Mouse (Mus musculus): ENCODE results near the gene Trp53rka.

DNA sequence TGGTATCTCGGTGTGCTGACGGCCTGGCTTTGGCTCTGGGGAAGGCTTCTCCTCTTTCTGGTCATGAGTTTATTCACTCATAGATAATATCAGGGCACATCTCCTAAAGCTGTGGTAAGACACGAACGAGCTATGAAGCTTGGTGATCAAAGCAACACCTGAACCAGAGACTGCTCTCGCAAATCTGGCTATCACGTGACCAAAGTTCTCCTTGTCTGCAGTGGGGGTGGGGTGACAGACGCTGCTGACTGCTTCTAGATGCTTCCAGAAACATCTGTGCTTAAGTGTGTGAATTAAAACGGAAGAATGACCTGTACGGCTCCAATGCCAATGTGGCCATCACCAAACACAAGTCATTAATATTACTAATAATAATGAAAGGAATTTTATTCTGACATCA is 16.6 kb upstream of the Trp53rka start:
- no peak for TF ChIP-seq CTCF (IDR thresholded peaks at IDR 0.05; ENCODE audit: low read depth)
- TF ChIP-seq EP300 (optimal IDR thresholded peaks at IDR 0.05): no peak

Data from stomach, postnatal 0 days (tissue).